Mouse (Mus musculus): ENCODE measurements around the gene Stac3. TPM values are rescaled to one million over a fixed set of nuclear protein-coding genes. Genes with fewer than 3 reads are reported as not detected.

Stac3 gene
- polyA plus RNA-seq, 2 experiments = 4.4 to 43.2 TPM

DNA sequence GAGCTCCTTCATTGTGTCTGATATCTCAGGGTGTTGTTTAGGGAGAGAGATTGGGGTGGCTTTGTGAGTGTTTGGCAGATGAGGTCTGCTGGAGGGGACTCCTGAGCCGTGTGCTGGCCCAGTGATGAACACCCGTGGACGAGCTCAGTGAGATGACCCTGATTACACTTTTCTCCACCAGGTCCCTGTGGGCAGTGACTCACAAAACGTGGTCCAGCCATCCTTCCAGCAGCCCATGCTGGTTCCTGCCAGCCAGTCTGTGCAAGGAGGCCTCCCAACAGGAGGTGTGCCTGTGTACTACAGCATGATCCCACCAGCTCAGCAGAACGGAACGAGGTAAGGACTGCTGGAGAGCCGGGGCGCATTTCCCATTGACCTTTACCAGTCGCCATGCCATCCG is 16.3 kb upstream of the Stac3 start:
- DNase-seq (ENCODE audit: low spot score) = no peak
- no peak for TF ChIP-seq POLR2A (IDR thresholded peaks at IDR 0.05; ENCODE audit: borderline replicate concordance, extremely low read depth, insufficient read depth, insufficient read length)
- Histone ChIP-seq H3K27ac (replicated peaks; ENCODE audit: low read depth, low read length) (no peak overlapping the region), H3K4me3 (replicated peaks; ENCODE audit: low read length) (no peak overlapping the region), H3K27me3 (ENCODE audit: control insufficient read depth, insufficient read depth, low read length) (no peaks in the 10 kb centered on the region), H3K4me1 (ENCODE audit: control insufficient read depth, insufficient read depth, low read length) (no peaks in the 10 kb centered on the region), H3K9ac (ENCODE audit: low read depth, low read length, severe bottlenecking) (no peak overlapping the region), H3K36me3 (ENCODE audit: control insufficient read depth, insufficient read depth, low read length) (peaks cover 87% of the 10 kb centered on the region), H3K9me3 (ENCODE audit: control insufficient read depth, low read length) (no peaks in the 10 kb centered on the region), H3K4me2 (replicated peaks; ENCODE audit: low read depth, low read length, severe bottlenecking) (no peak overlapping the region)
- no peak for ATAC-seq (ENCODE audit: low FRiP score, low read depth)
- WGBS = 84% methylated on average over 10 of the region's 10 CpGs

DNA sequence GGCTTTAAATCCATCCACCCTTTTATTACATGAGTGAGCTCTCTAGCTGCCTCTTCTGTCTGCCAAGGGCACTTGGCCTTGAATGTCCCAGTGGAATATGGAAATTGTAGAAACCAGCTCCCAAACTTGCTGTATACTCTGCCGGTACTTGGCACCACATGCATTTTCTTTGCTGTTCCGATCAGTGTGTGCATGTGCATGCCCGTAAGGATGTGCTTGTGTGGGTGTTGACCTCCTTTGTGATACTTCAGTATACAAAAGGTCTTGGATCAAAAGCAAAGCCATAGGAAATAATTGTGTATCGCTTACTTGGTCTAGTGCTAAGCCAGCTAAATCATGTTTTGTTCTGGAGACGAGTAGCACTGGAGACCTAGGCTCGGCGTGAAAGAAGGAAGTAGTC is 12.6 kb upstream of the Stac3 start:
- no peaks in the 10 kb centered on the region for H3K27me3 ChIP-seq (ENCODE audit: control insufficient read depth, insufficient read depth, low read length)
- H3K4me2 ChIP-seq (replicated peaks; ENCODE audit: low read depth, low read length, severe bottlenecking) = no peak overlapping the region
- TF ChIP-seq POLR2A (IDR thresholded peaks at IDR 0.05; ENCODE audit: borderline replicate concordance, extremely low read depth, insufficient read depth, insufficient read length) = no peak
- H3K9me3 ChIP-seq (ENCODE audit: control insufficient read depth, low read length) = no peaks in the 10 kb centered on the region
- no peaks in the 10 kb centered on the region for H3K4me1 ChIP-seq (ENCODE audit: control insufficient read depth, insufficient read depth, low read length)
- H3K4me3 ChIP-seq (replicated peaks; ENCODE audit: low read length) = no peak overlapping the region
- H3K9ac ChIP-seq (ENCODE audit: low read depth, low read length, severe bottlenecking) = no peak overlapping the region
- H3K27ac ChIP-seq (replicated peaks; ENCODE audit: low read depth, low read length) = no peak overlapping the region
- WGBS = 85% methylated on average over 7 of the region's 7 CpGs
- peaks cover 84% of the 10 kb centered on the region for H3K36me3 ChIP-seq (ENCODE audit: control insufficient read depth, insufficient read depth, low read length)
- no peak for DNase-seq (ENCODE audit: low spot score)
- no peak for ATAC-seq (ENCODE audit: low FRiP score, low read depth)

DNA sequence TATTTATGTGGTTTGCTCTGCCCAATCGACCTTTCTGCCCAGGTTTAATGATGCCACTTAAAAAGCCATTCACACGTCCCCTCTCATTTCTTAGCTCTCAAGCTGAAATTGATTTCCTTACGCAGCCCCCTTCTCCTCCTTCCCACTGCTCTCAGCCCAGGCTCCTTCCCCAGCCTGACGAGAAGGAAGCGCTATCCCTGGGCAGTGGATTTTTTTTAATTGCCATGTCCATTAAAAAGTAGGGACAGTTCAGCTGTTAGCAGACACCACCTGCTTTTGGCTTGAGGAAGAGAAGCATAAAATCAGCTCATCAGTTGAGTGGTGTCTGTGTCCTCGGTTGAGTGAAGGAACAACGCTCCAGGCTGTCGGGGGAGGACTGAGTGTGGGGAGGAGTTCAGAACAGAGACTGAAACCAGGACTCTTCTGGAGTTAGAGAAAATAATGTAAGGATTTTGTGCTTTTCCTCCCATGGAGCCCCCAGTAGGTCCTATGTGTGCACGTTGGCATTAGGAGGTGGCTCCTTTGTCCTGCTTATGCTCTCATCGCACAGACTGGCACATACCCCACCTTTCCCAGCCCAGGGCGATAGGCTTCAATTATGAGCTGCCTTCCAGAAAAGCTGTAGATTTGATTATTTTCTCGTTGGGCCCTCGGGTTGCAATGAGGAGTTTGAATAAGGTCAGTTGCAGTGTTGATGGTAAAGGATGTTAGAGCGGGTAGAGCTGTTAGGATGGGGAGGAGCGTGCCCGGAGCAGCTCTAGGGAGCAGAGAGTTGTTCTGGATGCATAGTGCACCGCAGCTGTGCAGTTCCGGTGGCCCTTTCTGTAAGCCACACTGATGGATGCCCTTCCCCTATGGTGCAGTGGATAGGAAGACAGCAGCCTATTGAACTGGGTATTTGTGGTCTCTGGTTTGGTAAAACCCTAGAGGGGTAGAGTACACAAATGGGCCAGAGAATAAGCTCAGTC is 11.0 kb upstream of the Stac3 start:
- TF ChIP-seq POLR2A (IDR thresholded peaks at IDR 0.05; ENCODE audit: borderline replicate concordance, extremely low read depth, insufficient read depth, insufficient read length) = no peak
- peaks cover 84% of the 10 kb centered on the region for H3K36me3 ChIP-seq (ENCODE audit: control insufficient read depth, insufficient read depth, low read length)

DNA sequence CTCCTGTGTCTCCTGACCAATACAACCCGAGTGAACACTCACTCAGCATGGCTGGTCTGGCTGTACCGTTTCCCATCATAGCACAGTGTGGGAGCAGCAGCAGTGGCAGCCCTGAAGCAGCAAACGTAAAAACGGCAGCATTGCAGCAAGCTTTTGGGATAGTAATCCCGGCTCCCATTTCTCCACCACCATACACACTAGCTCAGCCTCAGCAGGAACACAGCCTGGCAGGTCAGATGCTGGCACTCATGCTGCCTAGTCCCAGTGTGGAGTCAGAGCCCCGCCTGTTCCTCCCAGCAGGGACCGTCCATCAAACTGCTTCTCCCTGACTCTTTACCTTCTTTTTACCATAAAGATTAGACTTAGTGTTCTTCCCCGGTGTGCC is 10.4 kb upstream of the Stac3 start:
- no peak overlapping the region for H3K4me2 ChIP-seq (replicated peaks; ENCODE audit: low read depth, low read length, severe bottlenecking)
- no peaks in the 10 kb centered on the region for H3K4me1 ChIP-seq (ENCODE audit: control insufficient read depth, insufficient read depth, low read length)
- no peak for ATAC-seq (ENCODE audit: low FRiP score, low read depth)
- TF ChIP-seq POLR2A (IDR thresholded peaks at IDR 0.05; ENCODE audit: borderline replicate concordance, extremely low read depth, insufficient read depth, insufficient read length) = no peak
- no peaks in the 10 kb centered on the region for H3K9me3 ChIP-seq (ENCODE audit: control insufficient read depth, low read length)
- H3K27ac ChIP-seq (replicated peaks; ENCODE audit: low read depth, low read length) = no peak overlapping the region
- peaks cover 86% of the 10 kb centered on the region for H3K36me3 ChIP-seq (ENCODE audit: control insufficient read depth, insufficient read depth, low read length)
- no peak for DNase-seq (ENCODE audit: low spot score)
- H3K27me3 ChIP-seq (ENCODE audit: control insufficient read depth, insufficient read depth, low read length) = no peaks in the 10 kb centered on the region
- H3K4me3 ChIP-seq (replicated peaks; ENCODE audit: low read length) = no peak overlapping the region
- H3K9ac ChIP-seq (ENCODE audit: low read depth, low read length, severe bottlenecking) = no peak overlapping the region
- 84% methylated on average over 8 of the region's 8 CpGs for WGBS

More for the DNA sequence above, 11.0 kb upstream of the Stac3 start:
- H3K4me2 ChIP-seq (replicated peaks; ENCODE audit: low read depth, low read length, severe bottlenecking) = no peak overlapping the region
- ATAC-seq (ENCODE audit: low FRiP score, low read depth) (no peak), DNase-seq (ENCODE audit: low spot score) (no peak)
- 72% methylated on average over 18 of the region's 18 CpGs for WGBS
- no peak overlapping the region for H3K9ac ChIP-seq (ENCODE audit: low read depth, low read length, severe bottlenecking)
- H3K4me1 ChIP-seq (ENCODE audit: control insufficient read depth, insufficient read depth, low read length) = no peaks in the 10 kb centered on the region
- H3K27me3 ChIP-seq (ENCODE audit: control insufficient read depth, insufficient read depth, low read length) = no peaks in the 10 kb centered on the region
- no peaks in the 10 kb centered on the region for H3K9me3 ChIP-seq (ENCODE audit: control insufficient read depth, low read length)
- no peak overlapping the region for H3K27ac ChIP-seq (replicated peaks; ENCODE audit: low read depth, low read length)
- no peak overlapping the region for H3K4me3 ChIP-seq (replicated peaks; ENCODE audit: low read length)

GRCm38 (mm10) chr10:127492118-127492517 is 9.4 kb upstream of the Stac3 start:
- peaks cover 91% of the 10 kb centered on the region for H3K36me3 ChIP-seq (ENCODE audit: control insufficient read depth, insufficient read depth, low read length)
- 85% methylated on average over 3 of the region's 3 CpGs for whole genome bisulfite sequencing
- no peak for TF ChIP-seq POLR2A (IDR thresholded peaks at IDR 0.05; ENCODE audit: borderline replicate concordance, extremely low read depth, insufficient read depth, insufficient read length)
- DNase-seq (ENCODE audit: low spot score) (no peak), ATAC-seq (ENCODE audit: low FRiP score, low read depth) (no peak)
- no peak overlapping the region for H3K4me3 ChIP-seq (replicated peaks; ENCODE audit: low read length)
- no peaks in the 10 kb centered on the region for H3K9me3 ChIP-seq (ENCODE audit: control insufficient read depth, low read length)
- H3K4me1 ChIP-seq (ENCODE audit: control insufficient read depth, insufficient read depth, low read length) = no peaks in the 10 kb centered on the region
- H3K9ac ChIP-seq (ENCODE audit: low read depth, low read length, severe bottlenecking) = no peak overlapping the region
- no peaks in the 10 kb centered on the region for H3K27me3 ChIP-seq (ENCODE audit: control insufficient read depth, insufficient read depth, low read length)
- no peak overlapping the region for H3K4me2 ChIP-seq (replicated peaks; ENCODE audit: low read depth, low read length, severe bottlenecking)
- H3K27ac ChIP-seq (replicated peaks; ENCODE audit: low read depth, low read length) = no peak overlapping the region
